Mouse (Mus musculus): ENCODE data around the gene Rasgrf2. TPM values are rescaled to one million over a fixed set of nuclear protein-coding genes. Genes with fewer than 3 reads are reported as not detected.

Rasgrf2 gene
- polyA plus RNA-seq, 1 experiment from 2014 or later: not detected

- Histone ChIP-seq H3K27me3 (ENCODE audit: insufficient read depth, poor library complexity, severe bottlenecking) (no peaks in the 10 kb centered on the region), H3K36me3 (no peaks in the 10 kb centered on the region), H3K9me3 (no peaks in the 10 kb centered on the region), H3K4me1 (replicated peaks) (no peaks in the 10 kb centered on the region), H3K4me3 (no peak overlapping the region), H3K27ac (no peak overlapping the region)
- DNase-seq (ENCODE audit: low spot score): no peak
- WGBS: 90% methylated on average over 5 of the region's 5 CpGs
Observed at GRCm38 (mm10) chr13:92027951-92028350, 103.5 kb downstream of the Rasgrf2 start.

DNA sequence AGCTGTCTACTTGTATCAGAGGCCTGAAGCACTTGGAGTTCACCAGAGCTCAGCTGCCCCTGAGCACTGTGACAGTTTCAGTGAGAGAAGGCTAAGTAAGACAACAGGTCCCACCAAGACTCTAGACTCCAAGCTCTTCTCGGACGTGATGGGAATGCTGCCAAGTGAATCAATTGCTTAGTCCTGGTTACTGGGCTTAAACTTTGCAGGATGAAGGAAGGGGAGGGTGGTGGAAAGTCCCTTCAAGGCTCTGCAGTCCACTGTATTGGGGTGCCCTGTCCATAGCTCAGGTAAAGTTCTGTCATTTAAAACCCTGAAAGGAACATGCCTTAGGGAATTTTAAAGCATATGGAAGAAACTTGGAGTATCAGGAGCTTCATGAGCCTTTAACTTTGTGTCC, 104.8 kb downstream of the Rasgrf2 start:
- no peaks in the 10 kb centered on the region for H3K9me3 ChIP-seq
- H3K27me3 ChIP-seq (ENCODE audit: insufficient read depth, poor library complexity, severe bottlenecking): no peaks in the 10 kb centered on the region
- H3K4me1 ChIP-seq (replicated peaks): no peaks in the 10 kb centered on the region
- 85% methylated on average over 2 of the region's 2 CpGs for WGBS
- H3K36me3 ChIP-seq: no peaks in the 10 kb centered on the region
- H3K27ac ChIP-seq: no peak overlapping the region
- no peak for DNase-seq (ENCODE audit: low spot score)
- no peak overlapping the region for H3K4me3 ChIP-seq

- no peaks in the 10 kb centered on the region for H3K36me3 ChIP-seq
- 95% methylated on average over 3 of the region's 3 CpGs for WGBS
- DNase-seq (ENCODE audit: low spot score): no peak
Observed at GRCm38 (mm10) chr13:92025124-92025523, 106.3 kb downstream of the Rasgrf2 start.

DNA sequence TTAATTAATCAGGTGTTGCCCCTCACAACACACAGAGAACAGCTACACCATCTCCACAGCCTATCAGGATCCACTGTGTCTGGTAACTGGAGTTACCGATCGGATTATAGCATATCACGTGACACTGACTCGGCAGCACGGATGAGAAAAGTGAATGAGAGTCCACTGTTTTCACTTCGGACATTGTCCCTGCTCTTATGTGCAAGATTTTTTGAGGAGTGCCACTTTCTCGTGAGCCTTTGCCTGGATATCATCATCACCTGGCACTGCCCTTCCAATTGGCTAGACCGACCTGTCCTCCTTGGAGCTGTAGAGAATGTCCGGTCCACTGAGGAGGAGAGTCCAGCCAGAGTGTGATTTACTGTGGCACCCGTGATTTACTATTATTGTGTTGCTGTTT, 109.3 kb downstream of the Rasgrf2 start:
- WGBS: 92% methylated on average over 10 of the region's 10 CpGs
- Histone ChIP-seq H3K36me3 (no peaks in the 10 kb centered on the region), H3K4me1 (replicated peaks) (no peaks in the 10 kb centered on the region), H3K27me3 (ENCODE audit: insufficient read depth, poor library complexity, severe bottlenecking) (no peaks in the 10 kb centered on the region), H3K4me3 (no peak overlapping the region), H3K9me3 (no peaks in the 10 kb centered on the region), H3K27ac (no peak overlapping the region)
- no peak for DNase-seq (ENCODE audit: low spot score)

More at GRCm38 (mm10) chr13:92025124-92025523, 106.3 kb downstream of the Rasgrf2 start:
- no peak overlapping the region for H3K27ac ChIP-seq
- no peaks in the 10 kb centered on the region for H3K9me3 ChIP-seq
- no peaks in the 10 kb centered on the region for H3K4me1 ChIP-seq (replicated peaks)
- no peaks in the 10 kb centered on the region for H3K27me3 ChIP-seq (ENCODE audit: insufficient read depth, poor library complexity, severe bottlenecking)
- no peak overlapping the region for H3K4me3 ChIP-seq

GRCm38 (mm10) chr13:91996929-91997328, 134.5 kb downstream of the Rasgrf2 start:
- Histone ChIP-seq H3K4me3 (no peak overlapping the region), H3K27me3 (ENCODE audit: insufficient read depth, poor library complexity, severe bottlenecking) (no peaks in the 10 kb centered on the region), H3K4me1 (replicated peaks) (no peaks in the 10 kb centered on the region), H3K27ac (no peak overlapping the region), H3K9me3 (no peaks in the 10 kb centered on the region), H3K36me3 (no peaks in the 10 kb centered on the region)
- 93% methylated on average over 3 of the region's 3 CpGs for WGBS
- no peak for DNase-seq (ENCODE audit: low spot score)

DNA sequence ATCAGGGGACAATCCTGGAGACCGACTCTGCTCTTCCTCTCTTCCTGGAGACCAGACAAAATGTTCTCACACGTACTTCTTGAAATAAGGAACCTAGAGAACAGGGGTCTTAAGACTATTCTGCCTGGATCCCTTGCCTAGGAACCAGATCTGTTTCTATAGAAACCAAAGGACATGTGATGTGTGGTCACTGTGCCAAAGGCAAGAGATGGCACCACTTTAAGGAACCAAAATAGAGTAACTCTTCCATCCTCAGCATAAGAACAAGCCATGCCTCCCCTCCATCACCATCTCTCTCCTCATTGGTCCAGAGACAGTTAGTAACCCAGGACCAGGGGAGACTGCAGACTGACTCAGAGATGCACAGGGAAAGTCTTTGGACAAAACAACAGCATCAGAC, 140.0 kb downstream of the Rasgrf2 start:
- Histone ChIP-seq H3K4me3 (no peak overlapping the region), H3K36me3 (no peaks in the 10 kb centered on the region), H3K9me3 (no peaks in the 10 kb centered on the region), H3K27me3 (ENCODE audit: insufficient read depth, poor library complexity, severe bottlenecking) (no peaks in the 10 kb centered on the region), H3K27ac (no peak overlapping the region), H3K4me1 (replicated peaks) (no peaks in the 10 kb centered on the region)
- WGBS: 87% methylated on average over 2 of the region's 2 CpGs
- DNase-seq (ENCODE audit: low spot score): no peak

GRCm38 (mm10) chr13:91990709-91991284, 140.7 kb downstream of the Rasgrf2 start:
- WGBS: 82% methylated on average over 6 of the region's 6 CpGs

GRCm38 (mm10) chr13:91988378-91988777, 143.1 kb downstream of the Rasgrf2 start:
- DNase-seq (ENCODE audit: low spot score): no peak
- no peaks in the 10 kb centered on the region for H3K27me3 ChIP-seq (ENCODE audit: insufficient read depth, poor library complexity, severe bottlenecking)
- no peak overlapping the region for H3K27ac ChIP-seq
- H3K36me3 ChIP-seq: no peaks in the 10 kb centered on the region
- WGBS: 90% methylated on average over 7 of the region's 7 CpGs
- H3K9me3 ChIP-seq: no peaks in the 10 kb centered on the region
- H3K4me3 ChIP-seq: no peak overlapping the region
- H3K4me1 ChIP-seq (replicated peaks): 0 out of 2 replicates have a peak, but pooled peaks cover 3% of the 10 kb centered on the region

More at GRCm38 (mm10) chr13:91990709-91991284, 140.7 kb downstream of the Rasgrf2 start:
- no peaks in the 10 kb centered on the region for H3K27me3 ChIP-seq (ENCODE audit: insufficient read depth, poor library complexity, severe bottlenecking)
- DNase-seq (ENCODE audit: low spot score): no peak
- no peak overlapping the region for H3K27ac ChIP-seq
- no peak overlapping the region for H3K4me3 ChIP-seq
- H3K36me3 ChIP-seq: no peaks in the 10 kb centered on the region
- no peaks in the 10 kb centered on the region for H3K9me3 ChIP-seq
- 0 out of 2 replicates have a peak, but pooled peaks cover 3% of the 10 kb centered on the region for H3K4me1 ChIP-seq (replicated peaks)

GRCm38 (mm10) chr13:91986958-91987357, 144.5 kb downstream of the Rasgrf2 start:
- no peak for DNase-seq (ENCODE audit: low spot score)
- Histone ChIP-seq H3K27me3 (ENCODE audit: insufficient read depth, poor library complexity, severe bottlenecking) (no peaks in the 10 kb centered on the region), H3K36me3 (no peaks in the 10 kb centered on the region), H3K4me1 (replicated peaks) (0 out of 2 replicates have a peak, but pooled peaks cover 3% of the 10 kb centered on the region), H3K27ac (no peak overlapping the region), H3K9me3 (no peaks in the 10 kb centered on the region), H3K4me3 (no peak overlapping the region)
- 89% methylated on average over 6 of the region's 6 CpGs for WGBS

GRCm38 (mm10) chr13:91985915-91986589, 145.4 kb downstream of the Rasgrf2 start:
- Histone ChIP-seq H3K27me3 (ENCODE audit: insufficient read depth, poor library complexity, severe bottlenecking) (no peaks in the 10 kb centered on the region), H3K4me3 (no peak overlapping the region), H3K9me3 (no peaks in the 10 kb centered on the region), H3K27ac (no peak overlapping the region), H3K4me1 (replicated peaks) (0 out of 2 replicates have a peak, but pooled peaks cover 3% of the 10 kb centered on the region), H3K36me3 (no peaks in the 10 kb centered on the region)
- no peak for DNase-seq (ENCODE audit: low spot score)
- 71% methylated on average over 7 of the region's 7 CpGs for WGBS

GRCm38 (mm10) chr13:91985019-91985418, 146.4 kb downstream of the Rasgrf2 start:
- no peaks in the 10 kb centered on the region for H3K9me3 ChIP-seq
- 0 out of 2 replicates have a peak, but pooled peaks cover 3% of the 10 kb centered on the region for H3K4me1 ChIP-seq (replicated peaks)
- no peaks in the 10 kb centered on the region for H3K36me3 ChIP-seq
- H3K4me3 ChIP-seq: no peak overlapping the region
- no peak overlapping the region for H3K27ac ChIP-seq
- H3K27me3 ChIP-seq (ENCODE audit: insufficient read depth, poor library complexity, severe bottlenecking): no peaks in the 10 kb centered on the region
- DNase-seq (ENCODE audit: low spot score): no peak

GRCm38 (mm10) chr13:91982080-91982479, 149.4 kb downstream of the Rasgrf2 start:
- Histone ChIP-seq H3K9me3 (no peaks in the 10 kb centered on the region), H3K27ac (no peak overlapping the region), H3K36me3 (no peaks in the 10 kb centered on the region), H3K27me3 (ENCODE audit: insufficient read depth, poor library complexity, severe bottlenecking) (no peaks in the 10 kb centered on the region), H3K4me1 (replicated peaks) (0 out of 2 replicates have a peak, but pooled peaks cover 3% of the 10 kb centered on the region), H3K4me3 (no peak overlapping the region)
- WGBS: 94% methylated on average over 3 of the region's 3 CpGs
- DNase-seq (ENCODE audit: low spot score): no peak

DNA sequence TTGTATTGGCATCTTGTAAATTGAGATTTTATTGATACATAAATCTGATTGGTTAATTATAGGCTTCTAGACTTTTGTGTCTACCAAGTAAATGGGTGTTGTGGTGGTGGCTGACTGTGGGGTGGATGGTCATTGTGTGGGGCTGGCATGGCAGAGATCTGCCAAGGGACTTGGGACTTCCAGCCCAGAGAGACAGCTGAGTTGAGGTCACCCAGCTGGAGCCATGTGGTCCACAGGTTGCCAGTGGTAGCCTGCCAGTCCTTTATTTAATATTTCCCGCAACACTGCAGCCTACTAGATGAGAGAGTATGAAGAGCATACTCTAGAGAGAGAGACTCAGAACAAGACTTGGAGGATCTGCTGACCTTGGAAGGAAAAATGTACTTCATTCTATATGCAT, 150.0 kb downstream of the Rasgrf2 start:
- Histone ChIP-seq H3K27me3 (ENCODE audit: insufficient read depth, poor library complexity, severe bottlenecking) (no peaks in the 10 kb centered on the region), H3K9me3 (no peaks in the 10 kb centered on the region), H3K4me1 (replicated peaks) (0 out of 2 replicates have a peak, but pooled peaks cover 3% of the 10 kb centered on the region), H3K36me3 (no peaks in the 10 kb centered on the region), H3K4me3 (no peak overlapping the region), H3K27ac (no peak overlapping the region)
- no peak for DNase-seq (ENCODE audit: low spot score)
- 94% methylated on average over 1 of the region's 1 CpGs for WGBS

Data from hindbrain, embryonic 10.5 days (tissue).